Mouse (Mus musculus) testis, postnatal 10 days (tissue): ENCODE data around the gene Rpl36a.
A peak's percentile ranks its signal among the peaks of the same experiment; 100 is the strongest.

Source experiments
- DNase-seq: peaks from one replicate; pipeline ENCODE4 v3.0.0; 2021; ENCODE audit warnings: low spot score

The Rpl36a gene

DNA sequence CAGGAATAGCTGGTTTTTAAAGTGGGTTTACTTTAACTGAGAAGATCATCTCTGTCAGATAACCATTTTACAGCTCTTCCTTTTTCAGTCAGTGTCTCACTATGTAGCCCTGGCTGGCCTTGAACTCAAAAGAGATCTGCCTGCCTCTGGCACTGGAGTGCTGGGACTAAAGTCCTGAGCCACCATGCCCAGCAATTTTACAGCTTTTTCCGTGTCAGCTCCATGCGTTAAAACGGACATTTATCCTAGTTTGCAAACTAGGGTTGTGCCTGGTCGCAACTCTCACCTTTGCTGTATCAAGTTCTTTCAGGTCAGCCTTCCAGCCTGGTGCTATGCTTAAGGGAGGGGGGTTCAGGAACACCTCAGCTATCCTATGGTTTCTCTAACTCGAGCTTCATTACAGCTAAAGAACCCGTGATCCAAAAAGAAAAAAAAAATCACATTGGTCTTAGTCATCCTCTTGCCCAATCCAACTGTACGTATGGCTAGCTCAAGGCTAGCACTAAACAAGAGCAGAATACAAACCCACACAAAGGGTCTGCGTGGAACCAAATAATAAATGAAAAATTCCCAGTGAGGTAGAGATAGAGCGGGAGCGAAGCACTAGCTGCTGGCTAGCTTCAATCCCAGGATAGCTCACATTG, 14.6 kb downstream of the Rpl36a start:
- no peak for DNase-seq

DNA sequence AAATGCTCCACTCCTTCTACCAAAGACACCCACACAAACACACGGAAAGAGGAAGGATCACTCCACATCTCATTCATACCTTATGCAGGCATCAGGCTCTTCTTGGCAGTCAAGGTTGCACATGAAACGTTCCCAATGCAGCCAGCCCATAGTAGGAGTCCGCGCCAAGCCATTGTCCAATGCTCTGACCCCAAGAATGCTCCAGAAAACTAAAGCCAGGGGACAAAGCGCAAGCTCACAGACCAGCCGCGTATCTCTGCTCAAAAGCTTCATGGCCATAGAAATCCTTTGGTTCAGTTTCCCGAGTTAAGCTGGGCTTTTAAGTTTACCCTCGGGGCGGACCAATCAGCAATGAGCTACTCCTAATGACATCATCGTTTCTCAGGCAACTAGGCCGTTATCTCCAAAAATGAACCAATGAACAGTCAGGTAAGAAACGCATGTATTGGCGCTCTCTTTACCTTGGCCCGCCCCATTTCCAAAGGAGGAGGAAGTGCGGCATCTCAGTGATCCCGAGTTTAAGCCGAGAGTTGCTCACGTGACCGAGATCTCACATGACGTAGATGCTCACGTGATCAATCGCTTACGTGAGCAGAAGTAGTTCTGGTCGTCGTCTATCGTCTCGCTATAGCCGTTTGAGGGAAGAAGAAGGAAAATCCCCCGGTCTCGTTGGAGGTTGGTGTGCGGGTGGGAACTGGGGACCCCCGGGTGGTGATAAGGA, 15.4 kb downstream of the Rpl36a start, which contains the start of the genes Gla and Hnrnph2:
Gene Gla, minus strand, starts transcription at position 467 of the 721 bp plus-strand sequence.
Gene Hnrnph2, plus strand, starts transcription at position 521 of the 721 bp plus-strand sequence.
- peak; percentile 84 for DNase-seq

DNA sequence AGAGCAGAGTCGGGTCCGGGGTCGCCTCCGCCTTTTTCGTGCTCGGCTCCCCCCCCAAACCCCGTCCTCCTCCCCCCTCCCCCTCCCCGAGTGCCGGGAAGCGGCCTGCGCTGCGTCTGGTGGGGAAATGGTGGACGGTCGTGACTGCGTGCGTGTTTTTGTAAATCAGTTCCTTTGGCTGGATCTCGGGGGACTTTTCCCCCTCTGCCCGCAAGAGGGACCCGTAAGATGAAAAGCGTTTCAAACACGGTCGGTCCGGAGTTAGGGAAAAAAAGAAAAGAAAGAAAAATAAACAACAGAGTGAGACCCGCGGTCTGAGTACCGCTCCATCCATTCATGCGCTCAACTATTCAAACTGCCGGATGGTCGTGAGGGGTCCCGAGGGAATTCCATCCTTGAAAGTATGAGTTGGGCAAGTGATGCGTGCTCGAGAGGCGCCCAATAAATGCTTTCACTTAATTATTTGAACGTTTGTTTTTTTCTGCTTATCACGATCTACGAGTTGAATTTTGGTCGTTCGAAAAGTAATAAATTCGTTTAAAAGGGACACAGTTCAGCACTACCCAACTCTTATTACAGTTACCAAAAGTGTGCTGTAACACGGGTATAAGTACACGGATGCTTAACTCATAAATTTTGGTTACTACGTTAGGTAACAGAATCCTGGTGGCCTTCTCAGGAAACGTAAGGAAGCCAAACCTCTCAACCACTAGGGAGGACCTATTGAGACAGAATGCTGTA, 16.1 kb downstream of the Rpl36a start:
- no peak for DNase-seq

DNA sequence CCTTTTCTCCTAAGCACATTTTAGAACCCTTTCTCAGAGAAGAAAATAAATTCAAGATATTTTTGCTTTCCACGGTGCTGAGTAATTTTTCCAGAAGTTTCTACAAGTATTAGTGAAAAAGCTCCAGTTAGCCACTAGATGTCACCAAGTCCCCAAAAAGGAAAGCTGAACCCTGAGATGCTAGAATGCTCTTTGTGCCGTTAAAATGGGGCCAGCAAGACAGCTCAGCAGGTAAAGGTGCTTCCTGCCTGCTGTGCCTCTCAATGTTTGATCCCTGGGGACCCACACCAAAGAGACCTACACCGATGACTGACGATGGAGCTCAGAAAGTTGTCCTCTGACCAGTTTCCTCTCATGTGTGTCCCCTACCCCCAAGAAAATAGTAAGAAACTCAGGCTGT, 24.0 kb downstream of the Rpl36a start:
- no peak for DNase-seq

DNA sequence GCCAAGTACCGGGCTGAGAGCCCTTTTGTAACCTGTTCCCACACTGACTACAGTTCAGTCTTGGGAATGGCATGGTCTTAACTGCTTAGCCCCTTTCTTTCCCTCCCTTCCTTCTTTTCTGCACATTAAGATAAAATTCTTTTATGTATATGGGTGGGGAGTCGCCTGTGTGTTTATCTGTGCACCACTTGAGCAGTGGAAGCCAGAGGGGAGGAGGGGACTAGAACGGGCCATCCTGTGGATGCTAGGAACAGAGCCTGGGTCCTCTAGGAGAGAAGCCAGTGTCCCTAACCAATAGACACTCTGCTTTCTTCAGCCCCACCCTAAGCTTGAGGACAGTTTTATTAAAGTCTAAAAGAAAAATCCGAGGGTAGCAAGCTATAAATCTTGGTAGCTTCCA, 25.5 kb downstream of the Rpl36a start:
- DNase-seq = no peak

DNA sequence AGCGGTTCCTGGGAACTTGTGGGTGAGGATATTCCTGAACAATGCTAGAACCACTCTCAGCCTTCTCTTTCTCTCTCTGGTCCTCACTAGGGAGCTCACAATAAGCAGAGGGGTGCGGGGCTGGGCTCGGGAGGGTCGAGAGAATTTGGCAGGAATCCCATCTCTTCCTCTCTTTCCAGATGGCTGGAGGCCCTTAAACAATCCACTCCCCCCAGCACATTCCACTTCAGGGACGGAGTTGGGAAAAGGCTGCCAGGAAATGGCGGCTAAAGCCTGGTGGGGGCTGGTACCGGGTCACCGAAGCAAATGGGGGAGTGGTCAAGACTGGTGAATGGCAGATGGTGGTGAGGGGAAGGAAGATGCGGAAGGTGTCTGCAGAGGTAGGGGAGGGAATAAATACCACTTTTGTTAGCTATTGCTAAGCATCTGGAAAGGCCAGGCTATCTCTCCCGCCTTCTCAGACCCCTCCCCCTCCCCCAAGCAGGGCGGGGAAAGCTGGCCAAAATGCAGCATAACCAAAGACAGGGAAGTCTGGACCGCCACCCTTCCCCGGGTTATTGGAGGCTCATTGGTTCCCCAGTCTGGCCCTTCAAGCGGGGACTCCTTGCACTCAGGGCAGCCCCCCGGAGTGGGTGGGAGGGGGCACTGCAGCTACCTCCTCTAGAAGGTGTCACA, 27.0 kb downstream of the Rpl36a start:
- DNase-seq = peak; percentile 66

DNA sequence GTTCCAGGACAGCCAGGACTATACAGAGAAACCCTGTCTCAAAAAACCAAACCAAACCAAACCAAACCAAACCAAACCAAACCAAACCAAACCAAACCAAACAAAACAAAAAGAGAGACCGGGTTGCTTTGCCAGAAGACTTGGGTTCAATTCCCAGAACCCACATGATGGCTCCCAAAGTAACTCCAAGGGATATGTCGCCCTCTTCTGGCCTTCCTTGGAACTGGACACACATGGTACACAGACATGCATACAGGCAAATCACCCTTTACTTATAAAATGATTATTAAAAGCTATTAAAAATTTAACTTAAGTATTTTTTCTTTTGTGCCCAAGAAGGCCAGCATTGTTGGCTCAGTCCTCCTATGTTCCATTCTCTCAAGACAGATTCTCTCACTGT, 28.9 kb downstream of the Rpl36a start:
- no peak for DNase-seq

DNA sequence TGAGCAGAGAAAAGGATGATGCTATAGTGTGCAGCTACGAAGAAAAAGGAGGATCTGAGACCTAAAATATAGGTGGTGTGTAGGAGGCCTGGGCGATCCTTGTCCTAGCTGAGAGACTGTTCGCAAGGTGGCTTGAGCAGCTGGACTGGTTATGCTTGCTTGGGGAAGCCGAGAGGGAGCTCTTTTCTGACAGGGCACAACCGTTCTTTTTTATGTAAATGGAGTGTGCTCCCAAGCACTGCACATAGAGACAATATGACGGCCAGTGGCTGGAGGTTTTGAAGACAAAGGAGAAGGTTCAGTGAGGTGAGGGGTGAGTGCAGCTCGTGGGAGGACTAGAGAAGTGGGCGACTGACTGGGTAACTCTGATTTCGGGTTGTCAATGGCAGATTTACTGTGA, 34.2 kb downstream of the Rpl36a start:
- no peak for DNase-seq

DNA sequence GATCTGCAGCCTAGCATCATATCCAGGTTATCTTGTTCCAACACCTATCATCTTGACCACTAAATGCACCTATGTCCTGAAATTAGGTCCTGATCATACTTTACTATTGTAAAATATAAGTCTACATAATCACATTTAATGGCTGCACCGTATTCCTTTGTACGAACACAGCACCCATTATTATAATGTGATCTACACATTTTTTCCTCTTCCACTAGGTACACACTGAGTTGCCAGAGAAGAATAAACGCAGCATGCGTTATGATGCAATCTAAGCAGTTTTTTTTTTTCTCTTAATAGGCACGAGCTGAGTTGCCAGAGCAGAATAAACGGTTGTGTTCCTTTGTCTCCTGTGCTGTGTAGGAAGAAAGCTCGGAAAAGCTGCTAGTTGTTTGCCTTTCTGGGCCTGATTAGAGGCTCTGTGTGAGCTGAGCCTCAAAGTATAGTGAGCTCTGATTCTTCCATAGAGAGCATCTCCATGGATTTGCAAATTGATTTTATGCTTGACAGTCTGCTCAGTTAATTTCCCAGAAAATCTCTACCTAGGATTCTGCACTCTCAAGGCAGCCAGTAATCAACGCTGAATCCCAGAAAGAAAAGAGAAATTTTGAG, 34.9 kb downstream of the Rpl36a start:
- no peak for DNase-seq

DNA sequence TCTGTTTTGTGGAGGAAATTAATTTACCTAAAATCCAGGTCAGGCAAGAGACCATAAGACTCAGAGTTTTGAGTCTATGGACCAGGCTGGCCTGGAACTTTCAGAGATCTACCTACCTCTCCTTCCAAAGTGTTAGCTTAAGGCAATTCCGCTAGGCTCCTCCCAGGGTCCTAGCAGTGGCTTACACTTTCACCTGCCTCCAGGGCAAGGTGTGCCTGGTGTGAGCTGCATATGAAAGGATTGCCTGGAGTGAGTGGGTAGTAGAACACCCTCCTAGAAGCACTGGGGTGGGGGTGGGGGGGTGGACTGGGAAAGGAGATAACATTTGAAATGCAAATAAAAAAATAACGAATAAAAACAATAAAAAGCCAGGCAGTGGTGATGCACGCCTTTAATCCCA, 36.2 kb downstream of the Rpl36a start:
- no peak for DNase-seq

DNA sequence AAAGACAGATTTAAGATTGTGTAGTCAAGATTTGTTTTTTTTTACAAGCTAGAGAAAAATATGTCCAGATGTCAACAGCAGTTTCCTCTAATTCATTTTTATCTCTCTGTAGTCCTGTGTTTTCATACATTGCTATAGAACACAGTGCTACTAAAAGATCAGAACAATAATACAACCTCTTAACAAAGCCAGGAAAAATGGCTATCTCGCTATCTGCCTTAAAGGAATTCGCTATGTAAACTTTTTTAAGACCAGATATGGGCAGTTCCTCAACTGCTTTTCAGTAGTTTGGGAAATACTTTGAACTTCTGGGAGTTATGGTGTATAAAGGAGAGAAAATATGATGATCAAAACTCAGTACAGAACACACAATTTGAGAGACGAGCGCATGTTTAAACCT, 37.9 kb downstream of the Rpl36a start:
- no peak for DNase-seq

DNA sequence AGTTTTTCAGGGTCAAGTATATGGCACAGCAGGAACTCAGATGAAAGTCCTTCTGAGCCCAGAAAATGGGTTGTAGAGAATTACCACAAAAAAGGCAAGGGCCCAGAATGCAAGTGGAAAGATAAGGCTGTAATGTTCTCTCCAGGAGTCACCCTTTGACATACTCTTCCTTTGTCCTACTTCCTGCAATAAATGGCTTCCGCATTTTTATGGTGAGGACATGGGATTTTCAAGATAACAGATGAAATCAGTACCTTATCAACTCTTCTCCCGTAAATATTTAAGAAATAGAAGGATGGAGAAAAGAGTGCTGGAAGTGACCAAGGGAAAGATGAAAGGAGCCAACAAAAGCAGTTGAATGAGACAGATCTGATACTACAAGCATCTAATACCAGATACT, 42.7 kb downstream of the Rpl36a start:
- DNase-seq = no peak

DNA sequence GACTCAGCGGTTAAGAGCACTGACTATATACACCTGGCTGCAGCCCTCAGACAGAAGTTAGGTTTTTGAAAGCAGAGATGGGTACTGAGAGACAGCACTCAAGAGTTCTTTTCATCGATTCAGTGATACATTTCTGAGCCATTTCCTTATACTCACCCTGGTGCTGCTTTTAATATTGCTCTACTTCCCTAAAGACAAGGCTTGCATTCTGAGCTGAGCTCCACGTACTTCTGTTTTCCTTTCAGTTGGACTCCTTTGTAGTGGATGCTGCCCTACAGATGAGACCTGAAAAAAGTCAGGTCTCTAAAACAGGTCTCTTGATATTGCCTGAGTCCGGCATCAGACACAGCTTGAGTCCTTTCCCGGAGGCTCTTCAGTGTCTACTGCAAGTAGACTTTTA, 47.3 kb downstream of the Rpl36a start:
- DNase-seq = no peak

DNA sequence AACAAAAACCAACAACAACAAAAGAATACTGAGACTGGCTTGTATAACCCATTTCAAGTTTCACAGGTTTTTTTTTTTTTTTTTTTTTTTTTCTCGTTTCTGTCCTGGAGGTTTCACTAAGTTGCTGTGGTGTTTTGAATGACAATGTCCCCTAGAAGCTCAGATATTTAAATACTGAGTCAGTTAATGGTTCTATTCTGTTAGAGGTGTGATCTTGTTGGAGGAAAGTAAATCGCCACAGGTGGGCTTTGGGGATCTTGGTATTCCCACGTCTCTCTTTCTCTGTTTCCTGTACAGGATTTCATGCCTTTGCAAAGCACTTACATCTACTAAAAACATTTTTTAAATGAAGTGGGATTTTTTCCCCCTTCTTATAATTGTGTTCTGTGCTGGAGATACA, 49.7 kb downstream of the Rpl36a start:
- DNase-seq = no peak

DNA sequence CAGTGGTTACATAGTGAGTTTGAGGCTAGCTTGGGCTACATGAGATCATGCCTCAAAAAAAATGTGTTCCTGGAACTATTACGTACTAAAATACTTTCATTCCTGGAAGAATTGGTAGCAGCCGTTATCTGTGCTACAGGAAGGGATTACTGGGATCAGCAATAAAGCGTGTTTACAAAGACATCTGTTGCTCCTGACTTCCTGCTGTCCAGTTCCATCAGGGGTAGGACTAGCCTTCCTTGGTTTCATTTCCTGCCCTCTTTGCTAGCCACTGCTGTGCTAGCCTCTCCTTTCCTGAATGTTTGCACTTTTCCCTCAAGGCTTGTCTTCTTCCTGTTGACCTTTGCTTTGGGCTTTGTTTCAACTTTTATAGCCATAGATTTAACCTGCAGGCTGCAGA, 50.4 kb downstream of the Rpl36a start:
- DNase-seq = no peak
